Mouse (Mus musculus) hindbrain, embryonic 16.5 days (tissue): ENCODE measurements around the gene Faap24. TPM values are rescaled to one million over a fixed set of nuclear protein-coding genes. Genes with fewer than 3 reads are reported as not detected.

Experiments used
- ATAC-seq: fragments of 200-750 bp; cut with Nextera tagmentation; 2 replicates; pipeline ENCODE4 v1.8.0; 2017; ENCODE audit warnings: moderate TSS enrichment, moderate library complexity
- H3K27ac ChIP-seq: fragments of 300-500 bp; sonication (generic); 2 replicates; pipeline ENCODE4 v1.5.1; 2014; ENCODE audit warnings: low read depth, mild to moderate bottlenecking, control low read depth, low read length, moderate library complexity
- H3K27me3 ChIP-seq: fragments of 300-500 bp; sonication (generic); replicated peaks from 2 replicates; pipeline ENCODE4 v1.6.1; 2014; ENCODE audit warnings: low read length; ENCODE audit not compliant: control insufficient read depth, insufficient read depth
- H3K36me3 ChIP-seq: fragments of 300-500 bp; sonication (generic); 2 replicates; pipeline ENCODE4 v1.6.1; 2014; ENCODE audit warnings: mild to moderate bottlenecking, low read length, moderate library complexity, mixed read lengths; ENCODE audit not compliant: control insufficient read depth, insufficient read depth
- H3K4me1 ChIP-seq: fragments of 300-500 bp; sonication (generic); 2 replicates; pipeline ENCODE4 v1.6.1; 2014; ENCODE audit warnings: low read depth, low read length; ENCODE audit not compliant: control insufficient read depth, insufficient read depth
- H3K4me2 ChIP-seq: fragments of 300-500 bp; sonication (generic); 2 replicates; pipeline ENCODE4 v1.6.1; 2014; ENCODE audit warnings: mild to moderate bottlenecking, low read length, control low read depth, moderate library complexity
- H3K4me3 ChIP-seq: fragments of 300-500 bp; sonication (generic); 2 replicates; pipeline ENCODE4 v1.5.1; 2014; ENCODE audit warnings: mild to moderate bottlenecking, low read length, control low read depth, moderate library complexity
- H3K9ac ChIP-seq: fragments of 300-500 bp; sonication (generic); 2 replicates; pipeline ENCODE4 v1.6.1; 2014; ENCODE audit warnings: low read depth, mild to moderate bottlenecking, control low read depth, low read length, moderate library complexity
- H3K9me3 ChIP-seq: fragments of 300-500 bp; sonication (generic); 2 replicates; pipeline ENCODE4 v1.6.1; 2014; ENCODE audit warnings: mild to moderate bottlenecking, low read length, moderate library complexity; ENCODE audit not compliant: control insufficient read depth
- WGBS: fragments of 180-500 bp; shearing (Covaris S2); extraction: QIAGEN DNeasy Blood & Tissue Kit; methylation state at CpG from one replicate; pipeline ENCODE4 v1.1.7; 2014; 5-methylcytosine and 5-hydroxymethylcytosine counted together
- polyA plus RNA-seq: library from polyadenylated mRNA; unstranded; fragments of >200 nt; fragmentation: Nextera tagmentation; extraction: Ambion mirVana; gene quantifications from 2 replicates; pipeline ENCODE4 v1.2.1, GENCODE M21; 2015

Gene Faap24
- polyA plus RNA-seq, 1 experiment from 2014 or later = 15.1 TPM

DNA sequence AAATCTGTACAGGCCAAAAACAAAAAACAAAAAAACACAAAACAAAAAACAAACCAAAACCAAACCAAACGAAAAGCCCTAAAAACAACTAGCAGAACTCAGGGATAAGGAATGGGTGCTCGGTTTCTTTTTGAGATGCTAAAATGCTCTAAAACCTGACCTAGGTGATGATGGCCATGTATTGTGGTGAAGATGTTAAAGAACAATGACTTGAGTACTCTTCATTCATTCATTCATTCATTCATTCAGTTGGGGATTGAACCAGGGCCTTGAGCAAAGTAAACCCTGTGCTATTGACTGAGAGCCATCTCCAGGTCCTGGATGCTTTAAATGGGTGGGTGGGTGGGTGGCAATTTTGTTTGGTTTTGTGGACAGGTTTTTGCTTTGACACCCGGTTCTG lies 45.5 kb downstream of the Faap24 start:
- Histone ChIP-seq H3K4me3 (no peak overlapping the region), H3K9me3 (no peaks in the 10 kb centered on the region), H3K36me3 (no peaks in the 10 kb centered on the region), H3K9ac (no peak overlapping the region), H3K4me1 (no peaks in the 10 kb centered on the region), H3K27me3 (no peaks in the 10 kb centered on the region), H3K4me2 (no peak overlapping the region), H3K27ac (no peak overlapping the region)
- 92% methylated on average over 3 of the region's 3 CpGs for WGBS
- no peak for ATAC-seq

DNA sequence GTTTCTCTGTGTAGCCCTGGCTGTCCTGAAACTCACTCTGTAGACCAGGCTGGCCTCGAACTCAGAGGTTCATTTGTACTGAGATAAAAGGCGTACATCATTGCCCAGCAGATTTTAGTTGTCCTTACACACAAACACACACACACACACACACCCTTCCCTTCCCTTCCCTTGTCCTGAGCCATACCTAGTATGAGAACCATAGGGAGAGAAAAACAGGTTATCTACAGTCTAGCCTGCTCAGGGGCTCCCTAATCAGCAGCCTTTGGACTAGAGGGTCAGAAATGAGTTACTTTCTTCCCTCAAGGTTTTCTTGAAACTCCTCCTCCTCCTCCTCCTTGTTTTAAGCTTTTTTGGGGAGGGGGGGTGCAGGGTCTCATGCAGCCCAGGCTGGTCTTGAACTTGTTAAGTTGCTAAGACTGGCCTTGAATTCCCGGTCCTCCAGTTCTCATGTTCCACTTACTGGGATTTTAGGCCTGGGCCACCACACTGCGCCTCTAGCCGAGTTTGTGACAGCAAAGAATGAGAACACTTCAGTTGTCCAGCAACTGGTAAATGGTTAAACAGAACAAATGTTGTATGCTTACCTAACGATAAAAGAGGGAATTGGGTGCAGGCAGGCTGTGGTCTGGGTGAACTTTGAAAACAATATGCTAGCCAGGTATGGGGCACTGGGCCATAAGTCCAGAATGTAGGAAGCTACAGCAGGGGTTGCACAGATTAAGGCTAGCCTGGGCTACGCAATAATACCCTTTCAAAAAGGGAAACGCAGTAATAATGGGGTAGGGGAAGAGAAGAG lies 46.6 kb downstream of the Faap24 start:
- no peaks in the 10 kb centered on the region for H3K36me3 ChIP-seq
- H3K9ac ChIP-seq = no peak overlapping the region
- H3K4me2 ChIP-seq = no peak overlapping the region
- no peak for ATAC-seq
- H3K9me3 ChIP-seq = no peaks in the 10 kb centered on the region
- H3K4me1 ChIP-seq = no peaks in the 10 kb centered on the region
- no peak overlapping the region for H3K4me3 ChIP-seq
- no peak overlapping the region for H3K27ac ChIP-seq
- H3K27me3 ChIP-seq = no peaks in the 10 kb centered on the region
- 92% methylated on average over 8 of the region's 8 CpGs for WGBS

DNA sequence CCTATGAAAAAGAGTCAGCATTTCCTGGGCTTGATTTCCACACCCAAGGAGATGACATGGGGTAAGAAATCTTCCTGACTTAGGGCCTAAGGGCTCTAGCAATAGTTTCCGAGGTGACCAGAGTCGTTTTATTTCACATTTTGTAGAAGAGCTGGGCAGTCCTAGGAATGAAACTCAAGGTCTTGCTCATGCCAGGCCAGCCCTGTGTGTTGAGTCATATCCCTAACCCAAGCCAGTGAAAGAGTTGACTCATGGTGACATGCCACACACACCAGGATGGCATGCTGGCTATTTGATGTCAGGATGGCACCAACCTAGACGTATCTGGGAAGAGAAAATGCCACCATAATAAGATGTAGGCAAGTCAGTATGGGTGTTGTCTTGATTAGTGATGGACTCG lies 47.6 kb downstream of the Faap24 start:
- WGBS = 92% methylated on average over 4 of the region's 4 CpGs
- H3K27me3 ChIP-seq = no peaks in the 10 kb centered on the region

DNA sequence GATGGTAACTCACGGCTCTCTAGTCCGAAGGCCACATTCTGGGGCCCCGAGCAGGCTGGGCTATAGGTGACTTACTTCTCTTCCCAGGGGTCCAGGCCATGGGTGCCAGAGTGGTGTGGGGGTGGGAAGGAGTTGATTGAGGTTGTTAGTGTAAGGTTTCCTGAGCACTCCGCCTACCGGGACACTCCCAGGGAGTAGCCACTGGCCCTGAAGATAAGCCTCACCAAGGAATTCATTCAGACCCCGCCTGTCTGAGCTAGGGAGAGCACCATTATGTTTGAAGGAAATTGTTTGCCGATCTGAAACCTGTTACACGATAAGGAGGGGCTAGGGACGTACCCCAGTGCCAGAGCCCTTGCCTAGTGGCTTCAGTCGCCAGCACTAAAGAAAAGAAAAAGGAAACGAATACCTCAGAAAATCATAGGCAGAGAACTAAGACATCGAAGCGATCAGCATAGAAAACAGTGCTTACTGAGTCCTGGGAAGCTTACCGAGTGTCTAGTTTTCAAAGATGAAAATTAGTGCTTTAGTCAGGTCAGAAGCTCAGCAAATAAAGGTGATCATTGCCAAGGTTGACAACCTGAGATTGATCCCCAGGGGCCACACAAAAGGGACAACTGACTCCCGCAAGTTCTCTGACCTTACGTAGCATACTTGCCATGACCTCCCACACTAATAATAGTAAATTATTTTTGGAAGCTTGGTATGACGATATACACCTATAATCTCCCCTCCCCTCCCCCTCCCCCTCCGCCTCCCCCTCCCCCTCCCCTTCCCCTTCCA lies 48.5 kb downstream of the Faap24 start:
- WGBS = 85% methylated on average over 18 of the region's 18 CpGs
- no peak for ATAC-seq
- no peaks in the 10 kb centered on the region for H3K9me3 ChIP-seq

More for the DNA sequence above, 47.6 kb downstream of the Faap24 start:
- Histone ChIP-seq H3K36me3 (no peaks in the 10 kb centered on the region), H3K4me2 (no peak overlapping the region), H3K27ac (no peak overlapping the region), H3K4me3 (no peak overlapping the region), H3K9ac (no peak overlapping the region), H3K4me1 (no peaks in the 10 kb centered on the region), H3K9me3 (no peaks in the 10 kb centered on the region)
- ATAC-seq = no peak

GRCm38 (mm10) chr7:35344785-35345330 lies 51.8 kb downstream of the Faap24 start:
- Histone ChIP-seq H3K9me3 (no peaks in the 10 kb centered on the region), H3K9ac (no peak overlapping the region), H3K27ac (no peak overlapping the region), H3K4me3 (no peak overlapping the region), H3K4me2 (no peak overlapping the region), H3K27me3 (no peaks in the 10 kb centered on the region), H3K4me1 (no peaks in the 10 kb centered on the region), H3K36me3 (no peaks in the 10 kb centered on the region)
- 98% methylated on average over 5 of the region's 5 CpGs for WGBS
- ATAC-seq = no peak

More for the DNA sequence above, 48.5 kb downstream of the Faap24 start:
- no peak overlapping the region for H3K4me2 ChIP-seq
- no peaks in the 10 kb centered on the region for H3K4me1 ChIP-seq
- no peak overlapping the region for H3K9ac ChIP-seq
- no peak overlapping the region for H3K27ac ChIP-seq
- no peaks in the 10 kb centered on the region for H3K27me3 ChIP-seq
- H3K36me3 ChIP-seq = no peaks in the 10 kb centered on the region
- H3K4me3 ChIP-seq = no peak overlapping the region

DNA sequence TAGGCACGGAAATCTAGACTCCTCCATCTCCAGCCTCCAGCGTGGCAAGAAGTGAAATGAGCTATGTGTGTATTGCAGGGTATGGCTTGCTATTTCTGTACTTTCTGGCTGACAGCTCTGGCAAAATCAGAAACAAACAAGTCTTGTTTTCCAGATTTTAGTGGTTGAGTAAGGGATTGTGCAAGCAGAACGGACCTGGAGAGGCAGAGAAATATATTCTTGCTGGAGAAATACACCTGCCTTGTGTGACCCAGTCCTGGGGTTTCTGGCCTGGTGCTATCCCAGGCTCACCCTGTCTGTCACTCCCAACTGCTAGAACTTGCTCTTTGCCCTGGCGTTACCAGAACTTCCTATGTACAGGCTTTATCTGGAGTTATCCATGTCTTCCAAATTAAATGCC lies 54.1 kb downstream of the Faap24 start:
- Histone ChIP-seq H3K27me3 (no peaks in the 10 kb centered on the region; the same call in 1 of the 2 replicates), H3K4me3 (no peak overlapping the region)
- WGBS = 80% methylated on average over 4 of the region's 4 CpGs

More for the DNA sequence above, 54.1 kb downstream of the Faap24 start:
- Histone ChIP-seq H3K36me3 (no peaks in the 10 kb centered on the region), H3K4me2 (no peak overlapping the region), H3K4me1 (no peaks in the 10 kb centered on the region), H3K27ac (no peak overlapping the region), H3K9ac (no peak overlapping the region), H3K9me3 (no peaks in the 10 kb centered on the region)
- no peak for ATAC-seq

Other genes with a start within 250 kb of the Faap24 start
- 32.7 and 45.2 TPM in 2 replicates for gene Slc7a10, start 210.5 kb downstream of the Faap24 start, polyA plus RNA-seq
- 25.1 and 25.5 TPM in 2 replicates for gene Lrp3, start 181.3 kb downstream of the Faap24 start, polyA plus RNA-seq
- 17.5 and 20.8 TPM in 2 replicates for gene Gpatch1, start 78.4 kb downstream of the Faap24 start, polyA plus RNA-seq
- 3.3 and 3.9 TPM in 2 replicates for gene Rhpn2, start 62.7 kb downstream of the Faap24 start, polyA plus RNA-seq
- 30.5 and 32.5 TPM in 2 replicates for gene Cep89, start 199 bp upstream of the Faap24 start, polyA plus RNA-seq
- 0.17 and 0.20 TPM in 2 replicates for gene Slc7a9, start 52.0 kb upstream of the Faap24 start, polyA plus RNA-seq
- 0.62 and 0.81 TPM in 2 replicates for gene Tdrd12, start 140.9 kb upstream of the Faap24 start, polyA plus RNA-seq
- gene Nudt19, start 159.5 kb upstream of the Faap24 start, polyA plus RNA-seq = 112 and 129 TPM in 2 replicates
- gene Rgs9bp, start 188.7 kb upstream of the Faap24 start, polyA plus RNA-seq = 0.07 and 0.10 TPM in 2 replicates
- 17.3 and 21.4 TPM in 2 replicates for gene Ankrd27, start 189.4 kb upstream of the Faap24 start, polyA plus RNA-seq